Mouse (Mus musculus) limb, embryonic 12.5 days (tissue): ENCODE measurements around the gene Wnt8b. TPM values are rescaled to one million over a fixed set of nuclear protein-coding genes. Genes with fewer than 3 reads are reported as not detected.
"Not testable (repeated sequence)": the region's sequence is repeated elsewhere in the genome, so short reads cannot be mapped to it uniquely, and the experiment has no call there.

Source experiments
- ATAC-seq: fragments of 200-750 bp; cut with Nextera tagmentation; 2 replicates; pipeline ENCODE4 v1.8.0; 2017; ENCODE audit warnings: low read depth, moderate TSS enrichment; ENCODE audit not compliant: insufficient number of reproducible peaks, insufficient read depth, low FRiP score, low TSS enrichment
- H3K27ac ChIP-seq: fragments of 300-500 bp; sonication (generic); 2 replicates; pipeline ENCODE4 v1.5.1; 2016; ENCODE audit warnings: mild to moderate bottlenecking, moderate library complexity
- H3K27me3 ChIP-seq: fragments of 300-500 bp; sonication (generic); 2 replicates; pipeline ENCODE4 v1.6.1; 2016; ENCODE audit warnings: mild to moderate bottlenecking, moderate library complexity
- H3K36me3 ChIP-seq: fragments of 300-500 bp; sonication (generic); 2 replicates; pipeline ENCODE4 v1.6.1; 2016; ENCODE audit warnings: mild to moderate bottlenecking, moderate library complexity
- H3K4me1 ChIP-seq: fragments of 300-500 bp; sonication (generic); replicated peaks from 2 replicates; pipeline ENCODE4 v1.6.1; 2016
- H3K4me2 ChIP-seq: fragments of 300-500 bp; sonication (generic); 2 replicates; pipeline ENCODE4 v1.6.1; 2016; ENCODE audit warnings: mild to moderate bottlenecking, moderate library complexity
- H3K4me3 ChIP-seq: fragments of 300-500 bp; sonication (generic); replicated peaks from 2 replicates; pipeline ENCODE4 v1.5.1; 2016; ENCODE audit warnings: mild to moderate bottlenecking
- H3K9ac ChIP-seq: fragments of 300-500 bp; sonication (generic); replicated peaks from 2 replicates; pipeline ENCODE4 v1.6.1; 2016; ENCODE audit warnings: mild to moderate bottlenecking, moderate library complexity
- H3K9me3 ChIP-seq: fragments of 300-500 bp; sonication (generic); 2 replicates; pipeline ENCODE4 v1.6.1; 2016; ENCODE audit warnings: mild to moderate bottlenecking, moderate library complexity
- WGBS: fragments of 180-500 bp; shearing (Covaris S2); methylation state at CpG from one replicate; pipeline ENCODE4 v1.1.7; 2016; 5-methylcytosine and 5-hydroxymethylcytosine counted together
- polyA plus RNA-seq: library from polyadenylated mRNA; unstranded; fragments of >200 nt; fragmentation: Nextera tagmentation; extraction: Ambion mirVana; gene quantifications from 2 replicates; pipeline ENCODE4 v1.2.1, GENCODE M21; 2016

The Wnt8b gene
- not detected in 2 replicates for polyA plus RNA-seq

GRCm38 (mm10) chr19:44493128-44493527, at the start of gene Wnt8b:
Gene Wnt8b, plus strand, starts transcription at chr19:44493472.
- Histone ChIP-seq H3K36me3 (no peaks in the 10 kb centered on the region), H3K4me1 (no peaks in the 10 kb centered on the region), H3K4me3 (no peak within 1 kb of the TSS), H3K9me3 (no peaks in the 10 kb centered on the region), H3K27ac (no peak within 1 kb of the TSS), H3K27me3 (peaks cover 19% of the 10 kb centered on the region), H3K4me2 (no peak within 1 kb of the TSS), H3K9ac (no peak within 1 kb of the TSS)
- WGBS, result 32% methylated on average over 8 of the region's 8 CpGs
- no peak for ATAC-seq

GRCm38 (mm10) chr19:44445755-44446154, 47.5 kb upstream of the Wnt8b start:
- no peak overlapping the region for H3K9ac ChIP-seq
- 0 out of 2 replicates have a peak, but pooled peaks cover 3% of the 10 kb centered on the region for H3K9me3 ChIP-seq
- no peak overlapping the region for H3K27ac ChIP-seq
- H3K36me3 ChIP-seq, result no peaks in the 10 kb centered on the region
- no peak overlapping the region for H3K4me2 ChIP-seq
- H3K27me3 ChIP-seq, result no peaks in the 10 kb centered on the region
- no peak for ATAC-seq
- no peaks in the 10 kb centered on the region for H3K4me1 ChIP-seq
- H3K4me3 ChIP-seq, result no peak overlapping the region
- 83% methylated on average over 3 of the region's 3 CpGs for WGBS

GRCm38 (mm10) chr19:44447927-44448326, 45.3 kb upstream of the Wnt8b start:
- H3K9ac ChIP-seq, result no peak overlapping the region
- no peaks in the 10 kb centered on the region for H3K27me3 ChIP-seq
- 0 out of 2 replicates have a peak, but pooled peaks cover 3% of the 10 kb centered on the region for H3K9me3 ChIP-seq
- no peak overlapping the region for H3K27ac ChIP-seq
- ATAC-seq, result no peak
- H3K36me3 ChIP-seq, result no peaks in the 10 kb centered on the region
- no peak overlapping the region for H3K4me2 ChIP-seq
- 83% methylated on average over 4 of the region's 4 CpGs for WGBS
- H3K4me3 ChIP-seq, result no peak overlapping the region
- H3K4me1 ChIP-seq, result no peaks in the 10 kb centered on the region

- Histone ChIP-seq H3K27me3 (no peaks in the 10 kb centered on the region; the same call in 1 of the 2 replicates), H3K27ac (no peak overlapping the region), H3K4me1 (0 out of 2 replicates have a peak, but pooled peaks cover 6% of the 10 kb centered on the region), H3K36me3 (no peaks in the 10 kb centered on the region), H3K9ac (no peak overlapping the region), H3K4me2 (no peak overlapping the region), H3K4me3 (no peak overlapping the region), H3K9me3 (no peaks in the 10 kb centered on the region)
- ATAC-seq, result no peak
- 77% methylated on average over 6 of the region's 6 CpGs for WGBS
These were observed 38.4 kb upstream of the Wnt8b start for GRCm38 (mm10) chr19:44454862-44455261.

GRCm38 (mm10) chr19:44455356-44455755, 37.9 kb upstream of the Wnt8b start:
- Histone ChIP-seq H3K9me3 (no peaks in the 10 kb centered on the region), H3K27ac (no peak overlapping the region), H3K4me1 (0 out of 2 replicates have a peak, but pooled peaks cover 6% of the 10 kb centered on the region), H3K9ac (no peak overlapping the region), H3K36me3 (no peaks in the 10 kb centered on the region), H3K27me3 (no peaks in the 10 kb centered on the region; the same call in 1 of the 2 replicates), H3K4me3 (no peak overlapping the region), H3K4me2 (no peak overlapping the region)
- ATAC-seq, result no peak
- WGBS, result 86% methylated on average over 8 of the region's 8 CpGs

GRCm38 (mm10) chr19:44457359-44458055, 35.8 kb upstream of the Wnt8b start:
- 55% methylated on average over 3 of the region's 3 CpGs for WGBS
- 0 out of 2 replicates have a peak, but pooled peaks cover 6% of the 10 kb centered on the region for H3K4me1 ChIP-seq
- H3K36me3 ChIP-seq, result no peaks in the 10 kb centered on the region
- no peaks in the 10 kb centered on the region; the same call in 1 of the 2 replicates for H3K27me3 ChIP-seq
- no peak overlapping the region for H3K4me3 ChIP-seq
- no peak overlapping the region for H3K4me2 ChIP-seq
- H3K27ac ChIP-seq, result no peak overlapping the region
- no peaks in the 10 kb centered on the region for H3K9me3 ChIP-seq
- no peak overlapping the region for H3K9ac ChIP-seq
- ATAC-seq, result no peak

- WGBS, result 80% methylated on average over 13 of the region's 13 CpGs
- no peak overlapping the region for H3K9ac ChIP-seq
- no peak for ATAC-seq
- 0 out of 2 replicates have a peak, but pooled peaks cover 6% of the 10 kb centered on the region for H3K4me1 ChIP-seq
- H3K4me3 ChIP-seq, result no peak overlapping the region
- no peak overlapping the region for H3K4me2 ChIP-seq
- no peaks in the 10 kb centered on the region for H3K9me3 ChIP-seq
- H3K27ac ChIP-seq, result no peak overlapping the region
- no peaks in the 10 kb centered on the region for H3K36me3 ChIP-seq
- no peaks in the 10 kb centered on the region; the same call in 1 of the 2 replicates for H3K27me3 ChIP-seq
These were observed 34.6 kb upstream of the Wnt8b start for GRCm38 (mm10) chr19:44458696-44459095.

GRCm38 (mm10) chr19:44460441-44460840, 32.8 kb upstream of the Wnt8b start:
- 0 out of 2 replicates have a peak, but pooled peaks cover 7% of the 10 kb centered on the region for H3K4me1 ChIP-seq
- H3K27me3 ChIP-seq, result no peaks in the 10 kb centered on the region; the same call in 1 of the 2 replicates
- no peak overlapping the region for H3K4me3 ChIP-seq
- H3K36me3 ChIP-seq, result no peaks in the 10 kb centered on the region
- 84% methylated on average over 5 of the region's 5 CpGs for WGBS
- H3K9ac ChIP-seq, result no peak overlapping the region
- ATAC-seq, result no peak
- H3K9me3 ChIP-seq, result no peaks in the 10 kb centered on the region
- H3K4me2 ChIP-seq, result no peak overlapping the region
- H3K27ac ChIP-seq, result no peak overlapping the region

- no peaks in the 10 kb centered on the region for H3K36me3 ChIP-seq
- H3K4me1 ChIP-seq, result 0 out of 2 replicates have a peak, but pooled peaks cover 8% of the 10 kb centered on the region
- no peak overlapping the region for H3K4me2 ChIP-seq
- no peak for ATAC-seq
- no peaks in the 10 kb centered on the region; the same call in 1 of the 2 replicates for H3K27me3 ChIP-seq
- no peak overlapping the region for H3K27ac ChIP-seq
- no peaks in the 10 kb centered on the region for H3K9me3 ChIP-seq
- WGBS, result 56% methylated on average over 4 of the region's 4 CpGs
- H3K4me3 ChIP-seq, result no peak overlapping the region
- H3K9ac ChIP-seq, result no peak overlapping the region
These were observed 31.8 kb upstream of the Wnt8b start for GRCm38 (mm10) chr19:44461500-44461899.

GRCm38 (mm10) chr19:44462141-44462540, 31.1 kb upstream of the Wnt8b start:
- WGBS, result 77% methylated on average over 4 of the region's 4 CpGs
- no peak overlapping the region for H3K9ac ChIP-seq

GRCm38 (mm10) chr19:44465960-44466525, 27.2 kb upstream of the Wnt8b start:
- H3K9ac ChIP-seq, H3K9me3 ChIP-seq, H3K27ac ChIP-seq, H3K4me3 ChIP-seq, H3K4me2 ChIP-seq, ATAC-seq, H3K27me3 ChIP-seq, H3K4me1 ChIP-seq, H3K36me3 ChIP-seq: not testable (repeated sequence)
- WGBS, result 71% methylated on average over 14 of the region's 14 CpGs

More at GRCm38 (mm10) chr19:44462141-44462540, 31.1 kb upstream of the Wnt8b start:
- Histone ChIP-seq H3K4me3 (no peak overlapping the region), H3K36me3 (no peaks in the 10 kb centered on the region), H3K4me2 (no peak overlapping the region), H3K27me3 (no peaks in the 10 kb centered on the region; the same call in 1 of the 2 replicates), H3K27ac (no peak overlapping the region), H3K4me1 (0 out of 2 replicates have a peak, but pooled peaks cover 8% of the 10 kb centered on the region), H3K9me3 (no peaks in the 10 kb centered on the region)
- no peak for ATAC-seq
